Mouse (Mus musculus) c-Kit-positive CD71-negative TER-119-negative erythroid progenitor cells, embryonic 14.5 days (primary cell): Measurements from ENCODE around the gene Asap2.

Experiments used
- DNase-seq: peaks from one replicate; pipeline ENCODE4 v3.0.0-alpha.2; 2013; ENCODE audit warnings: low read depth

The Asap2 gene

GRCm38 (mm10) chr12:21212876-21213275 lies 222.6 kb downstream of the Asap2 start:
- no peak for DNase-seq

- DNase-seq, result no peak
These were observed 224.4 kb downstream of the Asap2 start for GRCm38 (mm10) chr12:21214551-21215165.

DNA sequence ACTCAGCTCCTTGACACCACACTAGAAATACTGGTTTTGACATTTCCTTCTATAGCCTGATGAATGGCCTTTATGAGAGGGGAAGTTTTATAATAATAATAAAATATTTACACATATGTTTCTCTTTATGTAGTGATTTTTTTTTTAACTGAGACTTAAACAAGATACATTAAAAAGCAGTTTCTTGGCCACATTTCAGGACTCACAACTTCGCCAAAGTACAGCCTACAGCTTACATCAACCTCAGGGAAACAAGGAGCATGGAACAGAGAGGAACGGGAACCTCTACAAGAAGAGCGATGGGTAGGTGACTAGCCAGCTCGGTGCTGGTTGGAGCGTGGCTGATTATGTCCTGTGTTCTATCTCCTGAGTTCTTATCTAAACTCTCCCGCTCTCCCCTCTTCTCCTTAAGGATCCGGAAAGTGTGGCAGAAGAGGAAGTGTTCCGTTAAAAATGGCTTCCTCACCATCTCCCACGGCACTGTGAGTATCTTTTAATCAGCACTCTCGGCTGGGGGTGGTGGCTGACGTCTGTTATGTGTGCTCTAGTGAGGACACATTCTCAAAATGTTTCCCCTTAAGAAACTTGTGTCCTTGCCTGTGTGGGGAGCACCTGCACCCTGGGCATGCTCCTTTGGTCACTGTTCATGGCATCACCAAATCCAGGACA lies 227.7 kb downstream of the Asap2 start:
- DNase-seq, result no peak

DNA sequence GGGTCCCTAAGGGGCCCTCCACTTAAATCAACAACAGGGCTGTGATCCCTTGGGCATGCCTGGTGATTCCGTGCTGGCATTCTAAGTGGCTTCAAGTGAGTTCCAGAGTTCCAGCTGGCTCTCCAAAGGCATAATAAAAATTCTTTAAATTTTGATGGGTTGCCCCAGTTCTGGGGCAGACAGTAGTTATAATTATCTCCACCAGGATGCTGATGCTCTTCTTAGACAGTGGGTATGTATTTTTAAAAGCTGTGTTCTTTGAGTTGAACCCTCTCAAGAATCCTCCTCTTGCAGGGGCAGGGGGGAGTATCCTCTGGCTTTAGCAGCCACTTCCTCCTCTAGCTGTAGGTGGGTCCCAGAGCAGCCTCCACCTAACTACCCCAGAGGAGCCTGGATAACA lies 230.3 kb downstream of the Asap2 start:
- no peak for DNase-seq

DNA sequence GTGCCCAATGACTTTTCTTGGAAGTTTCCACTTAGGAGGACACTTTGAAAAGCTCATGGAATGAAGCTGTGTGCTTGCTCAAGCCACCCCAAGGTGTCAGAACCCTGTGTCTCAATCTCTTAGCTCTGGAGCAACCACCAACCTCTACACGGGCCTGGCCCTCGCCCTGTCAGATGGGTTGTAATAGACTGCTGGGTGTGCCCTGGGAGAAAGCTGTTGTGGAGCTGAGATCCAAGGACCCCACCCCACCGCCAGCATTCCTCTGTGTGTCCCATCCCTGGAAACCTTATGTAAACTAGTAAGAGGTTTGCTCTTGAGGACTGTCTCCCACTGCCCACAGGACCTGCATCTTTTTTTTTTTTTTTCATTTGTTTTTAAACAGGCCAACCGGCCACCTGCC lies 233.7 kb downstream of the Asap2 start:
- no peak for DNase-seq

DNA sequence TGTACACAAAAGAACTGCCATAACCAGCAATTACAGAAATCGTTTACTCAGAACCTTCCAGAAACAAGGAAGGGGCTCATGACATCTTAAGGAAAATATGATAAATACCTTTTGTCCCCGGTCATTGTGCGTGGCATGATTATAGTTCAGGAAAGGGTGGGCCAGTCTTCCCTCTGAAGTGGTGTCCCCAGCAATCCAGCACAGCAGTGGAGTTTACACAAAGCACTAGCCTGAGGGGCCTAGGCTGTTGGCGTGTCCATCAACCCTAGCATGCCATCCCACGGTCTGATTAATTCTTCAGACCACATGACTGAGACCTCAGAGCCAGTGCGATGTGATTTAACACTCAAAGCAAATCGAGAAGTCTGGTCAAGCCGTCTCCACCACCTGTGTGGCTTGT lies 235.1 kb downstream of the Asap2 start:
- no peak for DNase-seq

- no peak for DNase-seq
These were observed 236.1 kb downstream of the Asap2 start for GRCm38 (mm10) chr12:21226316-21226715.

GRCm38 (mm10) chr12:21227076-21227980 lies 237.1 kb downstream of the Asap2 start:
- DNase-seq, result no peak

DNA sequence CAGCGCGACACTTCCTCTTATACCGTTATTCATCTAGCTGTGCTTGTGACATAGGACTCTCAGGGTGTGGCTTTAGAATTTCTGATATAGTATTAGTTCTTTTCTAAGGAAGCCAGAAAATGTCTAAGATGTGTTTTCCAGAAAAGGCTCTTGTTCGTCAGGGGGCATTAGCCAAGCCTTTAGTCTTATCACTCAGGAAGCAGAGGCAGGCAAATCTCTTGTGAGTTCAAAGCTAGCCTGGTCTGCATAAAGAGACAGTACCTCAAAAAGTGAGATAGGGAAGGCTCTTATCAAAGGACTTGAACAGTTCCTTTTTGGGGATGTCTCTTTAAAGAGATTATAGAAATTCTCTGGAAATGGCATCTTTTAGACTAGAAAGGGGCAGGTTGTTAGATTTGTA lies 238.4 kb downstream of the Asap2 start:
- no peak for DNase-seq

GRCm38 (mm10) chr12:21229076-21229918 lies 239.0 kb downstream of the Asap2 start:
- no peak for DNase-seq

- no peak for DNase-seq
These were observed 243.5 kb downstream of the Asap2 start for GRCm38 (mm10) chr12:21233727-21234126.

GRCm38 (mm10) chr12:21234560-21234959 lies 244.3 kb downstream of the Asap2 start:
- DNase-seq, result no peak

GRCm38 (mm10) chr12:21241965-21242364 lies 251.7 kb downstream of the Asap2 start:
- DNase-seq, result no peak

DNA sequence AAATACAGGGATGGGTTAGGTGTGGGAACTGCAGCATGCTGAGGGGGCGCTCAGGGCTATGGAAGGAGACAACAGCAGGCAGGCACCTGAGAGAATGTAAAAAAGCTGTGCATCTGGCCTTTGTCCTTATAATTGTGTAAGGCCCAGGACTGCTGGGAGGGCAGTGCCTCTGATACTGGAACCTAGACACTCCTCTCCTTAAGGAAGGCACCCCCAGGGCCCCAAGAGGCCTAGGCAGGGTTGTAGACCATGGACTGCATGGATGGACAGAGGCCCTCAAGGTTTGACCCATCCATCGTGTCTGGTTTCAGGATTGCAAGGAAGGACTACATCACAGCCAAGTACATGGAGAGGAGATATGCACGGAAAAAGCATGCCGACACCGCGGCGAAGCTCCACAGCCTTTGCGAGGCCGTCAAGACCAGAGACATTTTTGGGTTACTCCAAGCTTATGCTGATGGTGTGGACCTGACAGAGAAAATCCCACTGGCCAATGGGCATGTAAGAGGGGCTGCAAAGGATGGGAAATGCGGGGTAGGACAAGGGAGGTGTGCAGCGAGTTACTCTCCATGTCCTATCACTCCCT lies 254.2 kb downstream of the Asap2 start:
- no peak for DNase-seq

DNA sequence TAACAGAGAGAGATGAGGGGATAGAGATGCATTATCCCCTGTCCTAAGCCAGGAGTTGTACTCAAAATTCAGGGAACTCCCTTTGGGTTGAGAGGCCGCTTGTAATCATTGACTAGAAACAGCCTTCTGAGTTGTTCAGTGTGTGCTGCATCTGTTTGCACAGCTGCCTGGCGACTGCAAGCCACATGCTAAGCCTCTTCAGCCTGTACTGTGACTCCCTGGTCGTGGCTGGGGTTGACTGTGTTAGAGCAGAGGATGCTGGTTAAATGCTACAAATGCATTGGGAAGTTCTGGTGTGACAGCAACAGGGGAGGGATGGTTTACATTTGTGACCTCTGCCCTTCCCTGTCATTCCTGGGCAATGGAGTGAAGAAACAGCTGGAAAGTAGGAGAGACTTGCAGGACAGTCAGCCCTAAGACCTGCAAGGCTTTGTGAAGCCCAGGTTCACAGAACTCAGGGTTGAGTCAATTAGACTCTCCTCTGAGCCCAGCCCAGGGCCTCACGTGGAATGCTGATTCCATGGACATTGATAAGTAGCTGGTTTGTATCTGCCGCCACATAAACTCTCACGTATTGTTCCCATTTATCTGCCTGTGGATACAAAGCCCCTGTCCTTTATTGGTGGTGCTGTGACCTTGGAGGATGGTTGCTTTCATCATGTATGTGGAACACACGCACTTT lies 257.6 kb downstream of the Asap2 start:
- DNase-seq, result no peak

DNA sequence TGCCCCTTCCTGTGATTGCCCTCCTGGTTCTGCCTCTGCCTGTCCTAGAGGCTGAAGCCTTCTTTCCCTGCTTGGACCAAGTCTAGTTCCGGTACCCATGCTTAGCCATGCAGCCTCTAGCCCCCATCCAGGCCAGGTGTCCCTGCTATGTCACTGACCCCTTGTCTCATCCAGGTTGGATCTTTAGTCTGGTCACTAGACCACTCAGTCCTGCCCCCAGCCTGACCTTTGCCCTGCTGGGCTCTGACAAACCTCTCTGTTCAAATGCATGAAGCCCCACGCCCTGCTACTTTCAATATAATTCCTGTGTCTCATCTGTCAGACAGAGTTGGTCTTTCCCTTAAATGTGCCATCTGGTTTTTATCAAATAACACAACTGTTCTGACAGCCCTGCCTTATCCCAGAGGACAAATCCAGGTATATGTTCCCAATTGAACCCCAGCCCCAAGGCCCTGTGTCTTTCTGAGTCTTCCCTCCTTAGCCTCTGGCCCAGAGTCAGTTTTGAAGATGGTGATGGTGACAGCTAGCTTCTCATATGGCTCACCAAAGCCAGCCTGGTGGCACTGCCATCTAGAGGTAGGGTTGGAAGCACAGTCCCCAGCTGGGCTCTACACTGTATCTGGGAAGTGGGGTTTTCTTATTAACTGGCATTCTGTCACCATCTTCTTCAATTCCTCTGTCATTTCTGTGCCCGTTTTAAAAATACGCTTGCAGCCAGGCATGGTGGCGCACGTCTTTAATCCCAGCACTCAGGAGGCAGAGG lies 270.4 kb downstream of the Asap2 start:
- no peak for DNase-seq

- no peak for DNase-seq
These were observed 271.3 kb downstream of the Asap2 start for GRCm38 (mm10) chr12:21261521-21261920.

DNA sequence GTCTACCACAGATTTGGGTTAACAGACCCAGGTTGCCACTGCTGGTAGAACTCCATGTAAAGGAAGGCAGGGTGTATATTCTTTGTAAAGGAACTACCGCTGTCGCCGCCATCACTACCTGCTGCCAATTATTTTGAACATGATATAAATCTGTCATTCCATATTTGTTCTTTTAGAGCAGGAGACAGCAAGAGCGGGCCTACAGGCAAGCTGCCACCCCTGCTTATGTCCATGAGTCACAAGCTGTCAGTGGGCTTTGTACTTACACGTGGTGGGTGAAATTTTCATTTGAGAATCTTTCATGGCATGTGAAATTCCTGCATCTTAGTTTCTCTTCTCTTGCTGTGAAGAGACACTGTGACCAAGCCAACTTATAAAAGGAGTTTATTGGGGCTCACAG lies 273.0 kb downstream of the Asap2 start:
- no peak for DNase-seq

DNA sequence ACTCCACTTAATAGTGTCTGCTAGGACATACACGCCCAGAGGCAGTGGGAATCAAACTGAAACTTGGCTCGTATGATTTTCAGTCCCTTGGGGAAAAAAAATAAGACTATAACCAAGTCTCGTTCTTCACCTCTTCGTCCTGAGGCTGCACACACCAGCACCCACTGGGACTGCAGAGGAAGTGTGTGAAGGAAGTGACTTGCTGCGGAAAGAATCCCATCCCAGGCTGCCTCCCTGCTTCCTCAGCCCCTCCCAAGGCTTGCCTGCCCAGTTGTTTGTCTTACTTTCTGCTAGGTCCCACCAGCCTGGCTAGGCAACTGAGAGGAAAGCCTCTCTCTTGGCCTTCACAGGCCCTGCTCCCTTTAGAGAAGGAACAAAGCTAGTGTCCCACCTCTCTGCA lies 274.0 kb downstream of the Asap2 start:
- DNase-seq, result no peak

- DNase-seq, result no peak
These were observed 274.7 kb downstream of the Asap2 start for GRCm38 (mm10) chr12:21264970-21265369.
